Mouse (Mus musculus): Measurements from ENCODE around the gene Dcaf10. TPM values are rescaled to one million over a fixed set of nuclear protein-coding genes. Genes with fewer than 3 reads are reported as not detected.
"Not testable (repeated sequence)": the region's sequence is repeated elsewhere in the genome, so short reads cannot be mapped to it uniquely, and the experiment has no call there.

Dcaf10 gene
- 10 to 100 TPM; 22.4 to 22.8 TPM for total RNA-seq (2021)

DNA sequence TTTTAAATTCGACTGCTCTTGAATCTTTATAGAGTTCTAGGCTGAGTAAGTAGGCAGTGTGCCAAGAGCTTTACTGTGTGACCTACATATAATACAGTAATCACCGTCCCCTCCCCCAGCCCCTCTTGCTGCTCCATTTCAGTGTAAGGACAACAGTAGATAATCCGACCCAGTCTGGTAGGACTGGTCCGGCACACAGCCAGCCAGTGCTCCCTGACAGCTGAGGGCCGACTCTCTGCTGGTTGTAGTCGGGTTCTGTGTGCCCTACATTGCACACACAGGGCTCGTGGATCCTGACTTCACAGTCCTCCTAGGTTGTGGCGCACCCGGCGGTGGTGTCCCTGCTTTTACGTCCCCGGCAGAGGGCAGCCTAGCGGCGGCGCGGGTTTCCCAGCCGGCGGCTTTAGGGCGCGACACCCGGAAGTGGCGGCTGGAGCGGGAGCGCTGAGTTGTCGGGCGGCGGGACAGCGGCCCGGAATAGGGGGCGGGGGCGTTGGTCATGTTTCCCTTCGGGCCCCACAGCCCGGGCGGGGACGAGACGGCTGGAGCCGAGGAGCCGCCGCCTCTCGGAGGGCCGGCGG, at the start of gene Dcaf10:
Gene Dcaf10 (plus strand): TSS at position 433 of the 581 bp plus-strand sequence.
- DNase-seq: peak; percentile 94
- intact Hi-C loops (cut with DNase I): no loop called here

DNA sequence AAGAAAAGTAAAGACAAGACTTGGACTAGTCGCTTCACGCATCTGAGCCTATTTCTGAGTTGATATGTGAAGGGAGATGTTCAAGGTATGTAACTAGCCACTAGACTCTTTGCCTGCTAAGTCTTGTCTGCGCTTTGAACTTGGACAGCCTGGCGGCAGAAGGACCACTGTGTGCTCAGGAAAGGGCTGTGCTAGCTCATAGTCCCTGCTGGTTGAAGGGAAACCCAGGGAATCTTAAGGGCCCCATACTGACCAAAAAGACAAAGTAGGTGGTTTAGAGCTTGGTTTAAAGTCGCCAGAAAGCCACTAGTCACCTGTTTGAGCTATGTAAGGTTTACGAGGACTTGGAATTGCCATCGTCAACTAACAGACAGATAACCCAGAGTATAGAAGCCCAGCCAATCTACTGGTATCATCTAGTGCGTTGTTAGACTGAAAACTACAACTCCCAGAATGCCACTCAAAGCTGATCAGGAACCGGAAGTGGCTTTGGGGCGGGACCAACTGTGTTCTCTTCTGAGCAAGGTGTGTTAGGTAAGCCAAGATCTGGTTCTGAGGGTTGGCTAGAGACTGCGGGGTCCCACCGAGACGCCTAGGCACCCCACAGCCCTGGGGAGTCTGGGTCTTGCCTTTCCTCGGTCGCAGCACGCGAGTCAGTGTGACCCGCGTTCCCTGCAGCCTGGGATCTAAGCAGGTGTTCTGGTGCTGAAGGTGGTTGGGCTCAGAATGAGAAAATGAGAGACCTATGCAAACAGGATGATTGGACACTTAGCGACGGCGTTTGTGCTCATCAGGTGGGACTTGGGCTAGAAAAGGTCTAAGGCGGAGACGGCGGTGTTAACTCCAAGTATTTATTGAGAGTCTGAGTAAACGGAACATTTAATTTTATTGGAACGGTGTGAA, 45.0 kb upstream of the Dcaf10 start, which contains the start of gene Trmt10b:
Gene Trmt10b (plus strand): TSS at position 466 of the 903 bp plus-strand sequence.
- peak; percentile 72 for DNase-seq
- intact Hi-C loops (cut with DNase I): no loop called here

DNA sequence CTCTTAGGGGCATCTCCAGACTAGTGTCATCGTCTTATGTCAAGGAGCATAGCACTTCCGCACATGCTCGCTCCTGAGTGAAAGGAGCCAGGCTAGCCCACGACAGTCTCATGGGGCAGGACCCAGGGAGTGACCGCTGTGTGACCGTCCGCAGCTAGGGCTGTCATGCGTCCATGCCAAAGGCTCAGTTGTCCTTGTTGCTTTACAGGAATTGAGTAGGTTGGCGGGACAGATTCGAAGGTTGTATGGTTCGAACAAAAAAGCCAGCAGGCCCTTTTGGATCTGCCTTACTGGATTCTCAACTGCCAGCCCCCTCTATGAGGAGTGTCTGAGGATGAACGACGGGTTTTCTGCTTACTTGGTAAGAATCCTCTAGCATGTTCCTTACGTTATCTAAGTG, 36.4 kb upstream of the Dcaf10 start:
- intact Hi-C loops (cut with DNase I): loop anchor here (10.0 kb wide), 1 partner anchor 271 kb away; no protein-coding TSS in a partner anchor
- no peak for DNase-seq

DNA sequence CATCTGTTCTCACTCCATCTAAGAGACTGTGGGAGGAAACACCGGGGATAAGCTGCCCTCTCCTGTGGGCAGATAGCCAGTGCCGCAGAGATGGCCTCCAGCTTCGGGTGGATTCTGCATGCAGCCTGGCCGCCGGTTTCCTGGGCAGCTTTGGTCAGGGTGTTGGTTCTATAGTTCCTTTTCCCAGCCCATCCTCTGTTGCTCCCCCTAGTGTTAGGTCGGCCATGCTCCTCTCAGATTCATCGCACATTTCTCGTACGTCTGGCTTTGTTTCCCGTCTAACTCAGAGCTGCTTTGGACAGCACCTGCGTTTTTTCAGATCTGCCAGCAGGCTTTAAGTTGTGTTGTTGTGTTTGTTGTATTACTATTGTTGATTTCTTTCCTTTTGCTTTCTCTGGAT, 33.9 kb upstream of the Dcaf10 start:
- peak; percentile 31 for DNase-seq
- intact Hi-C loops (cut with DNase I): loop anchor here (10.0 kb wide), 1 partner anchor 273 kb away; no protein-coding TSS in a partner anchor

DNA sequence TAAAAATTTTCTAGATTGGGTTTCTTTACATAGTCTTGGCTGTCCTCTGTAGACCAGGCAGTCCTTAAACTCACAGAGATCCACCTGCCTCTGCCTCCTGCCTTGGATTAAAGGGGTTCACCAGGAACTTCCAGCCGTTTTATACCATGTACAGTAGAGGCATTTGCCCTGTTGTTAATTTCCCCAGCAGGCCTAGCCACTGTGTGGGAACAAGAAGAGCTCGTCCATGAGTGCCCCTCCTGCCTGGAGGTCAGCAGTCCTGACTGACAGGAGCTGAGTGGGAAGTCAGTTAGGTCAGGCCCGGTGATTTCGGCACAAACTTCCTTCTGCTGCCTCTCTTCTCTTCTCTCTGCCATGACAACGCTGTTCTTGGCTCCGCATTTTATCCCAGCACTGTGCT, 33.3 kb upstream of the Dcaf10 start:
- DNase-seq: no peak
- intact Hi-C loops (cut with DNase I): loop anchor here (10.0 kb wide), 1 partner anchor 274 kb away; no protein-coding TSS in a partner anchor

GRCm38 (mm10) chr4:45311056-45311455, 30.8 kb upstream of the Dcaf10 start:
- DNase-seq: no peak
- intact Hi-C loops (cut with DNase I): no loop called here

DNA sequence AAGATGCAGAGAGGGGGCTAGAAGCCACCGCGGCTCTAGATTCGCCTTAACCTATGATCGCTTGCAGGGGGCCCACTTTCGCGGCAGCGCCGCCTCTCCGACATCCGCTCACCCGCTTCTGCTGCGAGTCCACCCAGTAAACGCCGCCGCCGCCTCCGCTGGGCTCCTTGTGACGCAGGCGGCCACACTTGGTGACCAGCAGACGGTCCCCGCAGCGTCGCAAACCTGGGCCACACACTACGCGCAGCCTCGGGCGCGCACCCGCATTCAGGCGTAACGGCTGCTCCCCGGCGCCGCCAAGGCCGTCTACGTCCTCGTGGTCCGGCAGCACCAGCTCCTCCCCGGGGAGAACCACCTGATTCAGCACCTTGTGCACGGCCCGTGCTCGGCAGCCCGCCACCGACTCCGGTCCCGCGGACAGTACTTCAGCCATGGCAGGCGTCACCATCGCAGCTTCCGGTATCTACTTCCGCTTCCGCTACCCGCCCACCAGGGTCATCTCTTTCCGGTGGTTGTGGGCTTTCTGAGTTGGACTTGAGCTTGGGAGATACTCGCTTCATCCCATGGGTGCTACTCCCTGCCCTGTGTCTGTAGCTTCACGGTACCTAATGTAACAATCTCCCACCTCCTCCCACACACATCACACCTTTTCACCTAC, 21.6 kb upstream of the Dcaf10 start:
- DNase-seq: peak; percentile 79
- intact Hi-C loops (cut with DNase I): no loop called here

- intact Hi-C loops (cut with DNase I): no loop called here
- no peak for DNase-seq
Observed at GRCm38 (mm10) chr4:45331139-45331538, 10.8 kb upstream of the Dcaf10 start.

DNA sequence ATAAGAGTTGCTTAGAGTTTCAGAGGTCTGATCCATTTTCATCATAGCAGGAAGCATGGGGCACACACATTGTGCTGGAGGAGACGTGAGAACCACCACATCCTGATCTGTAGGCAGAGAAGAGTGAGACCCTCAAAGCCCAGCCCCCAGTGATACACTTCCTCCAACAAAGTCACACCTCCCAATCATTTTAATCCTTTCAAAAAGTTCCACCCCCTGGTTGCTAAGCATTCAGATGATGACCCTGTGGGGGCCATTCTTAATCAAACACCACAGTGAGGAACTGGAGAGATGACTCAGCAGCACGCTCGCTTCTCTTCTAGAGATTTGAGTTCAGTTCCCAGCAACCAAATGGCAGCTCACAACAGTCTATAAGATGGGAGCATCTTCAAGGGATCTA, 9.4 kb upstream of the Dcaf10 start:
- intact Hi-C loops (cut with DNase I): no loop called here
- DNase-seq: no peak

GRCm38 (mm10) chr4:45341226-45341625, 675 bp upstream of the Dcaf10 start:
- intact Hi-C loops (cut with DNase I): no loop called here
- no peak for DNase-seq

GRCm38 (mm10) chr4:45342286-45343155, 620 bp downstream of the Dcaf10 start, which contains the start of gene Exosc3:
Gene Exosc3 (minus strand): TSS chr4:45342732.
- DNase-seq: peak; percentile 43
- intact Hi-C loops (cut with DNase I): no loop called here

- intact Hi-C loops (cut with DNase I): no loop called here
- no peak for DNase-seq
Observed at GRCm38 (mm10) chr4:45356653-45357052, 14.8 kb downstream of the Dcaf10 start.

DNA sequence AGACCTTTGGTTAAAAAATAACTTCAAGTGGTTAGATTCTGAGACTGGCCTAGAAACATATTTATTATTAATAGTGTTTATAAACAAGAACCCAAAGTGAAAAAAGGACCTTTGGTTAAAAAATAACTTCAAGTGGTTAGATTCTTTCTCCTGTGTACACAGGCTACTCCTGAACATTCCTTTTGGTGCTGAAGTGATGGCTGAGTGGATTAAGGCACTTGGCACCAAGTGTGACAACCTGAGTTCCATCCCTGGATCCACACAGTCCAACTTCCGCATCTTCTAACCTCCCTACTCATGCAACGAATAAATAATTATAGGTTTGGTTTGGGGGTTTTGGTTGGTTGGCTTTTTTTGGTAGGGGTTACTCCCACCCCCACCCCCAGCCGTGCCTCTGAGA, 29.4 kb downstream of the Dcaf10 start:
- intact Hi-C loops (cut with DNase I): no loop called here

DNA sequence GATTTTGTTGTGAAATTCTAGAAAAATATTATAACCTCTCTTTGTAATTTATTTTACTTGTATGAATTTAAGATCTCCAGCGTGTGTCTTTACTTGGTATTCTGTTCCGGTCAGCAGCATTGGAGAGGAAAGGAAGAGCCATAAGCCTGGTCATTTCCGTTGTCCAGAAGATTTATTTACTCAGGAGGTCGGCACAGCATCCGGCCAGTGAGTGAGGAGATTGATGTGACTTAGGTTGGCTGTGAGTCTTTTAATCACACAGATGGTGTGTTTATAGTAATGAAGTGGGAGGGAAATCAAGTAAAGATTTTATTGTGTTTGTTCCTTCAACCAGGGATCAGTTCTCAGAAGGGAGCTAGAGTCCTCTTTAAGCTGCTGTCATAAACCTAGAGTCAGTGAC, 33.0 kb downstream of the Dcaf10 start:
- intact Hi-C loops (cut with DNase I): no loop called here

More for the DNA sequence above, 29.4 kb downstream of the Dcaf10 start:
- no peak for DNase-seq

GRCm38 (mm10) chr4:45376573-45376972, 34.7 kb downstream of the Dcaf10 start:
- no peak for DNase-seq
- intact Hi-C loops (cut with DNase I): no loop called here

More for the DNA sequence above, 33.0 kb downstream of the Dcaf10 start:
- DNase-seq: no peak

GRCm38 (mm10) chr4:45380903-45381580, 39.1 kb downstream of the Dcaf10 start:
- intact Hi-C loops (cut with DNase I); DNase-seq: not testable (repeated sequence)

GRCm38 (mm10) chr4:45382133-45382532, 40.2 kb downstream of the Dcaf10 start:
- DNase-seq; intact Hi-C loops (cut with DNase I): not testable (repeated sequence)

DNA sequence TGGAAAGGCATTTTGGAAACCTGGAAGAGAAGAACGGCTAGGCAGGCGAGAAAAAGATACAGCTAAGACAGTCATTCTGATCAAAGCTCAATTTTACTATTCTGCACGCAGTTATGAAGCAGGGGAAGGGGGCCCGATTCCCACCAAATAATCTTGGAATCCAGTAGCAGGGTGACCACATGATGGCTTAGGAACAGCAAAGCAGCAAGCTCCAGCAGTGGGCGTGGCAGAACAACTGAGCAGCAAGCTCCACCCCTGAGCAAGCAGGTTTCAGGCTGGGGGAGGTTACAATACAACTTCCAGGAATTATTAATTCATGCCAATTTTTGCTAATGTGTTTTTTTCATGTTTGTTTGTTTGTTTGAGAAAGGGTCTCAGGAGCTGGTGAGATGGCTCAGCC, 45.4 kb downstream of the Dcaf10 start:
- intact Hi-C loops (cut with DNase I); DNase-seq: not testable (repeated sequence)

- intact Hi-C loops (cut with DNase I): no loop called here
- no peak for DNase-seq
Observed at GRCm38 (mm10) chr4:45392099-45392498, 50.2 kb downstream of the Dcaf10 start.

GRCm38 (mm10) chr4:45392572-45392971, 50.7 kb downstream of the Dcaf10 start:
- DNase-seq: no peak
- intact Hi-C loops (cut with DNase I): no loop called here
